Mouse (Mus musculus) adrenal gland, postnatal 0 days (tissue): ENCODE results near the gene Zscan4f. TPM values are rescaled to one million over a fixed set of nuclear protein-coding genes. Genes with fewer than 3 reads are reported as not detected.

Experiments
- microRNA-seq: library from miRNA; unstranded; fragments of <30 nt; microRNA quantifications from one replicate; pipeline ENCODE4, GENCODE M21; 2016; ENCODE audit warnings: borderline replicate concordance; ENCODE audit not compliant: insufficient number of aligned reads
- polyA plus RNA-seq: library from polyadenylated mRNA; unstranded; fragments of >200 nt; fragmentation: Nextera tagmentation; extraction: Ambion mirVana; gene quantifications from 2 replicates; pipeline ENCODE4 v1.2.1, GENCODE M21; 2015

Gene Zscan4f
- polyA plus RNA-seq = not detected in 2 replicates

GRCm38 (mm10) chr7:11397615-11398014, at the start of gene Zscan4f:
Gene Zscan4f (plus strand): TSS chr7:11397915.

Small RNAs within 50 kb of the gene (microRNA-seq; reads per million reads assigned to microRNA genes)
- not detected for gene Gm23087

Other genes with a start within 250 kb of the Zscan4f start
- not detected in 2 replicates for gene Zscan4d, start 231.8 kb upstream of the Zscan4f start, polyA plus RNA-seq
- gene Zscan4e, start 87.2 kb upstream of the Zscan4f start, polyA plus RNA-seq = not detected in 2 replicates
- gene Zscan4-ps2, start 116.4 kb downstream of the Zscan4f start, polyA plus RNA-seq = not detected in 2 replicates
- not detected in 2 replicates for gene Zscan4-ps3, start 211.4 kb downstream of the Zscan4f start, polyA plus RNA-seq